Mouse (Mus musculus) layer of hippocampus, postnatal 36 days (tissue): Measurements from ENCODE around the gene Ercc1. TPM values are rescaled to one million over a fixed set of nuclear protein-coding genes. Genes with fewer than 3 reads are reported as not detected.

Experiments
- DNase-seq, 2 experiments: peaks; one replicate each; pipeline ENCODE4 v3.0.0; 2022
- total RNA-seq, 2 experiments: library from RNA; stranded (reverse); gene quantifications; 2 replicates each; pipeline ENCODE4 v1.2.3; 2021

Gene Ercc1
- total RNA-seq, 2 experiments from 2014 or later = 44.4 to 53.4 TPM

DNA sequence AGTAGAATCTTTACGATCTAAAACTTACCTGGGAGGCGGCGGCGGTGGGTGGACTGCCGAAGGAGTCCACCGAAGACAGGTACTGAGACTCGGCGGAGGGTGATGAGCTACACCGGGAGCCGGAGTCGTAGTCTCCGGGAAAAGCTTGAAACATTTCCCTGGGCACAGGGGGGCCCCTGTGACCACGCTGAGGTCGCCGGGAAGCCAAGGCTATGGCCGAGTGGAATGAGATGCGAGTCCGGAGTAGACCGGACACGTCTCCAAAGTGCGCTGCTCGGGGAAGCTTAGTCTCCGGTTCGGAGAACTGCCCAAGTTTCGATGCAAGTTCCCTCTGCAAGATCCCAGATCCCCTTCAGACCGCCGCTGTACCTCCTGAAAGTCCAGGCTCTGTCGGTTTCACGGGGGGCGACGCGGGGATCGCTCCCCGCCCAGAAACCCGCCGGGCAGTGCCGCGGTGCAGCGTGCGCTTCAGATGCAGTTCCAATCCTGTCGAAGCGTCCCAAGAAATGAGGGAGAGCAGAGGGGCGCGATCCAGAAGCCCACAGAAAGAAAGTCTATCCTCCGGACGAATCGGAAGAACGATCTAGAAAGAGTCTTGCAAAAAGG, 35.2 kb upstream of the Ercc1 start:
- no peak for DNase-seq

DNA sequence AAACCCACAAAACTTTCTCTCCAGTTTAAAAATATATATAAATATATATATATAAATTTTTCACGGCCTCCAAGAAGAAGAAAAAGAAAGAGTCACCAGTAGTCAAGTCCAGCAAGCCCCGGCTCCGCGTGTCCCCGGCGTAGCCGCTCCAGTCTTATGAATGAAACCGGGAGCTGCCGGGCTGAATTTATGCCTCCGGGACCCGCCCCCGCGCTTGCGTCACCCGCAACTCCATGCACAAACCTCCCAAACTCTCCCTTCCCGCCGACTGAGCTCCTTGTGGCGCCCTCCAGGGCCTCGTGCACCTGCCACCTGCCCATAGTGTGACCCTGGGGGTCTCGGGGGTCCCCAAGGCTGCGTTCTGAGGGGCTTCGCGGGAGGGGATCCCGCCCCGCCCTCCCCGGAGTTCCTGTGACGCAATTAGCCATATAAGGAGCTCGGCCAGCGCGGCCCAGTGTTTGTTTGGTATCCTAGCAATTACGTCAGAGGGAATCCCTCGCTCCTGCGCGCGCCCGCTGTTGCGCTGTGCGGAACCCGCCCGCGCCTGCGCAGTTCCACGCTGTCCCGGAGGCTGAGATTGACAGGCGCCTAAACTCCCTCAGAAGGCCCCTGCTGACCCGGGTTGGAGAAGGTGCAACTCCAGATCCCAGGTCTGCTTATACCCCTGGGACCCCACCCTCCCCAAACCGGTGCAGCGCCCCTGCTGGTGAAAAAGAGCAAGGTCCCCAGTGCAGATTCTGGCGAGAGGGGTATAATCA, 34.5 kb upstream of the Ercc1 start, which contains the start of gene Fosb:
Gene Fosb, minus strand, starts transcription at position 168 of the 758 bp plus-strand sequence.
- DNase-seq = peak; percentile 93 to 94

DNA sequence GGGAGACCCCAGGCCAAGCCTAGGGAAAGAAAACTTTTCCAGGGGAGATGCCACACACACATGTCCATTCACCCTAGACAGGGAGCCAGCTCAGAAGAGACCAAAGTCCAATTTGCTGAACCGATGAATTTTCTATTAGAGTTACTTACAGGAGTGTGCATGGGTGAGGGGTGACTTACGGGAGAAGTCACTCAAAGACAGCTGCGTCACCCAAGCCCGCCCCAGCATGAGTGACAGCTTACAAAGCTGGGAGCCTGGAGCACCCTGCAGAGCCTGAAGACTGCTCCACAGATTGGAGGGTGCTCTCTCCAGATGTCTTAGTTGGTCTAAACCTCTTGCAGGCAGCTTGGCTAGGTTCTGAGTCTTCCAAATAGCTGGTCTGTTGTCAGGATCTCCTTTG, 32.6 kb upstream of the Ercc1 start:
- DNase-seq = no peak

DNA sequence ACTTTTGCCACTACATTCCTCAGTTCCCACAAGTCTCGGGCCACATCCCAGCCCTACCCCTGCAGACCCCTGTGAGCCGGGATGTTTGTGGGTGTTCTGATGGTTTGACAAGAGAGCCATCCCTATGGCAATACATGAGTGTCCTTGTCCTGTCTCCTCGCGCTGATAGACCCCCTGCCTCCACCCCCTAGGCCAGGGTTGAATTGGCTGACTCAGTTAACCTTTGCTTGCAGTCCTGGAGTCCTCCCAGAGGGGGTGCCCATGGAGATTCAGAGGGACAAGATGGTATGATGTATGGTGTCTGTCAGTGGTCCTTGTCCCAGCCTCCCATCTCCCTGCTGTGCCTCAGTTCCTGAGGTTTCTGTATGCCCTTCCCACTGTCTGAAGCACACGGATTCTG, 30.5 kb upstream of the Ercc1 start:
- DNase-seq = no peak

DNA sequence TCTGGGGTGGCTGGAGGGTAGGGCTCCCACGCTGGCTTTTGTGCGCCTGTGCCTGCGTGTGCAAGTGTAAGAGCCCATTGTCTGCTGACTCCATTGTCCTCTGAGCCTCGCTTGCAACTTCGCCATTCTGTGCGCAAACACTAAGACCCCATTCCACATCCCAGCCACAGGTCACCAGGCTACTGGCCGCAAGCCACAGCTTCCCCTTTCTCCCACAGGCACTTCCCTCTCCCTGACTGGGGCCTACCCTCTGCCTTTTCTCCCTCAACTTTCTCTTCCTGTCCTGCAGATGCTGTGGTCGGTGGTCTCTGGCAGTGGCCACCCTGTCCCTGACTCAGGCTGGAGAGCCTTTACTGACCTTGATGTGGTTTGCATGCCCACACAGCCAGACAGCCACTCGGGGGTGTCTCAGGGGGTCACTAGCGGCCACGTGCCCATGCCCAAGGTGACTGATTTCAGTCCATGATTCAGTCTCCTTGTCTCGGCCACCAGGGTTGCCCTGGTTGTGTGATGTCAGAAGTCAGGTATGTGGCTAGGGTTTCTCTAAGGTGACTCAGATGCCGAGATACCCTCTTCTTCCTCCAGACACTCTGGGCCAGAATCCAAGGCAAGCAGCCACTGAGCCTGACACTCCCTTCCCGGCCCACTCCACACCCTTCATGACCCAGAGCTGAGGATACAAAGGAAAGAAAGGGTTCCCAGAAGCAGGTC, 28.0 kb upstream of the Ercc1 start:
- DNase-seq = no peak

DNA sequence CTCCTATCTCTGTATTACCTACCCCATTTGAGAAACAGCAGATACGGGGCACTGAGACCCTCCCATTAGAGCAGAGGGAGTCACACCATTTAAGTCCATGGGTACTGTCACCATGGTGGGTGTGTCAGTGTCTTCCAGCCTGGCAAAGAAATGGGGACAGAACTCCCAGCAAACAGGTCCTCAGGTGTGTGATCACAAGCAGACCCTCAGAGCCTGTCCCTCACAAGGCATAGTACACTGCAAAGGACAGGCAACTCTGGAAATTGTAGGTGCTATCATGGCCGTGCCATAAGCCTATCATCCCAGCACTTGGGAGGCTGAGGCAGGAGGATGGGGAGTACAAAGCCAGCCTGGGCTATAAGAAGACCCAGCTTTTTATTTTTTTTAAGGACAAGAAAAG, 26.4 kb upstream of the Ercc1 start:
- DNase-seq = no peak

DNA sequence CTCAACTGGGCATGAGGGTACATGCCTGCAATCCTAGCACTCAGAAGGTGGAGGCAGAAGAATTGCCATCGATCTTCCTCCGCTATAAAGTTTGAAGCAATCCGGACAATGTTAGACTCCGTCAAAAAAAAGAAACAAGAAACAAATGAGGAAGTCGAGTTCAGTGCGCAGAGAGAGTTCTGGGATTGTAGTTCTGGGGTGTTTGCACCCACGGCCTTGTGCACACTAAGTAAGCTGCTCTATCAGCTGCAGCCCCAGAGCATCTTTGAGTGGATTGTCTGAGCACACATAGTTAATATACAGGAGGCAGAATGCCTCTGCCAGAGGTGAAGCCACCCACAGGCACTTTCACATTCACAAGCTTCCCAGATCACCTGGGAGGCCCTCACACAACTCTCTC, 25.9 kb upstream of the Ercc1 start:
- DNase-seq = no peak

DNA sequence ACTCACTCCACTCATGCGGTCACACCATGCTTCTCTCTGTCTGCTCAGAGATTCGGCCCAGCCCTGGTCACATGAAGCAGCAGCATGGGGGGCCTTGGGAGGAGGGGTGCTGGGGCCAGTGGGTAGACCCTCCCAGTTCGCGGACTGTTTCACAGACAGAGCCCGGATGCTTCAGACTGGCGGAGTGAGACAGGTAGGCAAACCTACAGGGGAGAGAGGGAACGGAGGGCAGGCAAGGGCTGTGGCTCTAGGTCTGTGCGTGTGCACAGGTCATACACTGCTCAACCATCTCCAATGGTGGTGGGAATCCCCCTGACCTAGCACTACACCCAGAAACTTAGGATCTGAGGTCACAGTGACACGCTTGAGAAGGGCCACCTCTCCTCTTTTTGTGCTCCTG, 25.1 kb upstream of the Ercc1 start:
- no peak for DNase-seq

DNA sequence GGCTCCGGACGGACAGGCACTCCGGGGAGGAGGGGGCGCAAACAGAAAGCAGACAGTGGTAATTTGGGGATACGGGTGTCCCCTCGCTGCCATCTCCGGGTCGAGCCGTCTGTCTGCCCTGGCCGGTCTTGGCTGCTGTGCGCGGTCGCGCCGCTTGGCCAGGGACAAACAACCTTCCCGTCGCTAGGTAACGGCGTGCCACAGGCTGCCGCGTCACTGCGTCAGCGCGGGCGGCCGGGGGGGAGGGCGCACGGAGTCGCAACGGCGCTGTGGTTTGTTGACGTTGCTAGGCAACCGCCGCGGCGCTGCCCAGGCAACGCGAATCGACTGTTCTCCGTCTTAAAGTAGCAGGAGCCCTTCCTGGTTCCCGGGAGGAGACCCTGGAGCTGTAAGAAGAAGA, 24.7 kb upstream of the Ercc1 start:
- peak; percentile 93 to 95 for DNase-seq

DNA sequence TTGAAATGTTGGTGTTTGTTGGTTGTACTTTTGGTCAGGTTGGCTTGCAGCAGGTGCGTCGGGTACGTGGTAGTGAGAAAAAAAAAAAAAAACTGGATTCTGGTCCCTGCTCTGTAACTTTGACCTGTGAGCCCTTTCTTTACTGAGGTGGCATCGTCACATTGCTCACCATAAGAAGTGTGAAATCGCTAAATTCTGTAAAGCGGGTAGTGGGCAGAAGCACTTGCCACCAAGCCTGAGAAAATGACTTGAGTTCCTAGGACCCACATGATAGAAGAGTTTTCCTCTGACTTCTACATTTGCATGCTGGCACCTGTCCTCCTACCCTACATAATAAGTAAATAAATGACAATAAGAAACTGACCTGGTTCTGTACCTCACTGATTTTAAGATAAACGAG, 23.9 kb upstream of the Ercc1 start:
- DNase-seq = no peak

DNA sequence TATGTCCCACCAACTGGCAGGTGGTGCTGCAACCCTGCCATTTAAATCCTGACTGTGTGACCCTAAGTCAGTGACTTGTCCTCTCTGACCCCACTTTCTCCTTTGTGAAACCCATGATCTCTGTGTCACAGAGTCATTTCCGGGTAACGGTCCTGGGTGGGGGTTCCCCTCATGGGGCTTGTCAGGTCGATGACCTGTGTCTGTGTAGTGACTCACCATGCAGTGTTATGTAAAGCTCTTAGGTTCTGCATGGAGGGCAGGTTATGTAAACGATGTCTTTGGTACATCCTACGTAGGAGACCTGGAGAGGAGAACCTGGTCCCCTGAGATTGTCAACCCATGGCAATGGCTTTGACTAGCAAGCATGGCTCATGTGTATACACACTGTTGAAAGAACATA, 23.1 kb upstream of the Ercc1 start:
- DNase-seq = no peak

DNA sequence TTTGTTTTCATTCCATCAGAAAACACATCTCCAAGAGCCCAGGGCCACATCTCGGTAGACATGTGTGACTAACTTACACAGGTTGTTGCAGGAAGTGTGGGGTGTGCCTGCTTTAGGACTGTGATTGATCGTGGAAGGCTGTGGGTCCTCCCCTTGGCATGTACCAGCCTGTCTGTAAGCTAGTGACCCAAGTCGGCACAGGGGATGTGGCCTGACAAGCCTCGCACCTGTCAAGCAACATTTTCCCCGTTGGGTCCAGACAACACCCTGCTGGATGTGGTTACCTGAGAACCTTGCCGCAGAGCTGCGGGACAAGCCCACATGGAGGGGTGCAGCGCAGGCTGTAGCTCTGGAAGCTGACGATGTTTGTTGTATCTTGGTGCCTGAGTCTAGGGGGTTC, 22.1 kb upstream of the Ercc1 start:
- no peak for DNase-seq

DNA sequence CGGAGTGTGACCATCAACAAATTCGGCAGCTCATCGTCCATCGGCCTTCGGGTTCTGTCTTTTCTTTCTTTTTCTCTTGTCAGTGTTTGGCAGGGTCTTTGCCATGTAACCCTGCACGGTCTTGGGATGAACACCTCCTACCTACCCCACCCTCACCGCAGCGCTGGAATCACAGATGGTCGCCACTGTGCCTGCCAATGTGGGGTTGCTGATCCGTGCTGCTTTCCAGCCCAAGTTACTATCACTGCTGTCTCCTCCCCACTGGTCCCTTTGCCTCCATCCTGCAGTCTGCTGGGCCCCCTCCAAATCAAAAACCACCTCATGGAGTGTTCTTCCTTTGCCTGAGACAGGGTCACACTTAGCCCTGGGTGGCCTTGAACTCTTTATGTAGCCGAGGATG, 20.4 kb upstream of the Ercc1 start:
- DNase-seq = no peak

DNA sequence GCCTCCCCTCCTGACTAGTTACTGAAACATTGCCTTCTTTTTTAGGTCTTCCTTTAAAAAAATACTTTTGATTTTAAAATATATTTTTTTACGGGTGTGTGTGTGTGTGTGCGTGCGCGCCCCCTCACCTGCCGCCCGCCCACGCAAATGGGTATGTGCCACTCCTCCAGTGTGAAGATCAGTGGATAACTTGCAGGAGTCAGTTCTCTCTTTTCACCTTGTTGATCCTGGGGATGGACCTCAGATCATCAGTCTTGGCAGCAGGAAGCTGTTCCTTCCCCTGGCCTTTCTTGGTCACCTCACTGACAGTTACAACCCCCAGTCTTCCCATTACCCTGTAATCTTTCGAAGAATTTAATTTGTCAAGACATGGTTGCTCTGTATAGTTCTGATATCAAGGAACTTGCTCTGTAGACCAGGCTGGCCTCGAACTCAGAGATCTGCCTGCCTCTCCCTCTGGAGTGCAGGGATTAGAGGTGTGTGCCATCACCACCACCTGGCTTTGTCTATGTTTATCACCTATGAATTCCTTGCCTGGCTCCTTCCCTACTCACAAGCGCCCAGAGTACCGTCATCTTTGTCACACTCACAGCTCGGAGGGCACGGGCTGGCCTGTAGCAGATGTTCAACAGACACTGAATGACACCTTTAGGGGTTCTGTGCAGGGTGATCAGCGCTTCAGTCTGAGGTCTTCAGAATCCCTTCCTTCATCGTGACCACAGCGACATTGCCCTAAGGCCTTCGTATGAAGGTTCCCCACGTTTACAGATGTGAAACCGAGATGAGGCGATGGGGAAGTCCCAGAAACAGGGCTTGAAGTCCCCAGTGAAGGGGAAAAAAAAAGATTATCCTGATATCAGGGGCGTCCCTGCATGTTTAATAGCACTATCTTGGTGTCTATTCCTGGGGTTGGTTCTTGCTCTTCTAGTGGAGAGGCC, 19.0 kb upstream of the Ercc1 start:
- no peak for DNase-seq

DNA sequence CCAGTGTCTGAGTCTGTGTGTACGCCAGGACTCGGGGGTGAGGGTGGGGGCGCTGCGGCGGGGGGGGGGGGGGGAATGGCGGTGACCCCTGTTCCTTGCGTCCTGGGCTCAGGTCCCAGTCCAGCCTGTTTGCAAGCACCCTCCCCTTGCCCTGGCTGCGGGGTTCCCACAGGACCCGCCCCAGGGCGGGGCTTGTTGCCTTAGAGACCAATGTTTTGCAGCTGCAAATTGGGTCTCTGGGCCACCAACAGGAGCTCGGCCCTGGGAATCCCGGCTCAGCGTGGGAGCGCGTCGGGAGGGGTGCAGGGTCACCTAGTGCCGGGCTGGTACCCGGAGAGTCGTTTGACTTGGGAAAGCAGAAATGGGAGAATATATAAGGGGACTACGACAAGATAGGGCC, 18.2 kb upstream of the Ercc1 start:
- peak; percentile 64 to 71 for DNase-seq

DNA sequence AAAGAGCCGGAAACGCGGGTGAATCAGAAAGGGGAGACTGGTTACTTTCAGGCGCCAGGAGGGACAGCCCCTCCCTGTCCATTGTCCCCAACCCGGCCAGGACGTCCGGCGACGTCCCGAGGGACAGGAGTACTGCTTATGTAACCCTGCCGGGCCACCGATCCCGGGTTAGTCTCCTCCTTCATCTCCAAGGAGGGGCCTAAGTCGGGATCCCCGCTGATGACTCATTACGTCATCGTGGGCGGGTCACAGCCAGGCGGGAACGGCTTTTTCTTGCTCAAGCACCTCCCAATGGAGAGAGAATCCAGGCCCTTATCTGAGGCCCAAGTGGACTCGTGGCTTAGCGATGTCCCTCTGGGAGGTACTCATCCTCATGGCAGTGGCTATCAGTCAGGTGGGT, 17.4 kb upstream of the Ercc1 start:
- peak; percentile 82 to 83 for DNase-seq

DNA sequence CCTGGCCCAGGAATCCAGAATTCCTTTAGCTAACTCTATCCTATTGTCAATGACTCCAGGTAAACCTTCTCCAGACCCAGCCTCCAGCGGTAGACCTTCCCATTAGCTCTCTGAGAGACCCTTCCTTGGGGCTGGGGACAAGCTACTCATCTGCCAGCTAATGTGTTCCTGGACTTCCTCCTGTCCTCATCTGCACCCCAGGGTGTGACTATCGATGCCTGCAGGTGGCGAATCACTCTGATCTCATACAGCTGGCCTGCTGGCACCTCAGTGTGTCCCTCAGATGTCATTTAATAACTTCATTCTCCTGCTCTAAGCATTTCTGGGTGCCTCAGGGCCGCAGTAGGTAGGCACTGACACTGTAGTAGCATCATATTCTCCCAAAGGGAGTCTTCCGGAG, 16.8 kb upstream of the Ercc1 start:
- no peak for DNase-seq

DNA sequence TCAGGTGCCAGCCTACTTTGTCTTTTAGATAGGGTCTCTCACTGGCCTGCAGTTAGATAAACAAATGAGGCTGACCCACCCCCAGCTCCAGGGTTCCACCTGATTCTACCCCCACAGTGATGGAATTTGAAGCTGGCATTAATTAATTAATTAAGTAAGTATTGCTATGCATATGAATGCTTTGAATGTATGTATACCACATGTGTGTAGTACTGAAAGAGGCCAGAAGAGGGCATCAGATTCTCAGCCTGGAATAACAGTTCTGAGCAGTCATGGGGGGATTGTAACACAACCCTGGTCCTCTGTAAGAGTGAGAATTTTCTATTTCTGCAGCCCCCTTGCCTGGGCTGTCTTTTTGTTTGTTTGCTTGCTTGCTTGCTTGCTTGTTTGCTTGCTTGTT, 16.2 kb upstream of the Ercc1 start:
- no peak for DNase-seq

DNA sequence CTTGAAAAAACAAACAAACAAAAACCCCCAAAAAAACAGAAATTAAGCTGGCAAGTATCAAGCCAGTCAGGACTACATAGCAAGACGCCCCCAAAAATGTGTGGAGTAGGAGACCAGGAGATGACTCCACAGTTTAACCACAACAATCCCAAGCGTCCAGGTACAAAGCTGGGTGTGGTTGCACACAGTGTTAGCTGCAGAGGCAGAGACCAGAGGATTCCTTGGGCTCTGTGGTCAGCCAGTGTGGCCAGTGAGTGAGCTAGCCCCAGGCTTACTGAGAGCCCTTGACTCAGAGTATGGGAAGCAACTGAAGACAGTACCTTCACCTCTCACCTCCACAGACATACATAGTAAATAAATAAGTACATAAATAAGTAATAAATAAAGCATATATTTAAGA, 12.7 kb upstream of the Ercc1 start:
- no peak for DNase-seq

DNA sequence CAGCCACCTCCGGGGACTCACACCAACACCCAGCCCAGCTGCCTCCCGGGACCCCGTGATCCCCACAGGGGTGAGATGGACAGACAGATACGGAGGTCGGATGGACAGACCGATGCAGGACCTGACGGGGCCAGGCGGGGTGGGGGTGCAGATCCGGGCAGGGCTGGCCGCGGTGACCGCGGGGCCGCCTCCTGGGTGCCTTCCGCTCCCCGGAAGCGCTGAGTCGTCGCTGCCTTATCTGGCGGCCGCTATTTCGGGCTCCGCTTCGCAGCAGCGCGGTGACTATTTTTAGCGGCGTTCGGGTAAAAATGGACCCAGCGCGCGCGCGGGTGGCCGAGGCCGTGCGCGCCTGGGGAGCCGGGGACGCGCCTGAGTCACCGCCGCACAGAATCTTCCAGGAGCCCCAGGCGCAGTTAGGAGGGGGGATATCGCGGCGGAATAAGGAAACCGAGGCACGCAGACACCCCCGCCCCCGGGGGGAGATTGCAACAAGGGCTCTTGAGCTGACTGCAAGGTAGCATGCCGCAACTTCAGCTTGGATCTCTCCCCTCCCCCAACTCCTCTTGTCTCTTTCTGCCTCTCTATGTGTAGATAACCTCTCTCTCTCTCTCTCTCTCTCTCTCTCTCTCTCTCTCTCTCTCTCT, 11.7 kb upstream of the Ercc1 start:
- peak; percentile 84 for DNase-seq

DNA sequence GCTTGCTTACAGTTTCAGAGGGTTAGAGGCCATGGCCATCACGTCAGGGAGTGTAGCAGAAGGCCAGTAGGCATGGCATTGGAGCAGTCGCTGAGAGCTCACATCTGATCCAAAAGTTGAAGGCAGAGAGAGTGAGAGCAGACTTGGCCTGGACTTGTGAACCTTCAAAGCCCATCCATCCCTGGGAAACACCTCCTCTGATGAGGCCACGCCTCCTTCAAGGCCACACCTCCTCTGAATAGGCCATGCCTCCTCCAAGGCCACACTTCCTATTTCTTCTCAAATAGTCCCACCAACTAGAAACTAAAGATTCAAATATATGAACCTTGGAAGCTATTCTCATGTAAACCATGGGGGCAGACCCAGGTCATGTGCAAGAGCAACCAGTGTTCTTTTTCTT, 9.0 kb upstream of the Ercc1 start:
- no peak for DNase-seq

DNA sequence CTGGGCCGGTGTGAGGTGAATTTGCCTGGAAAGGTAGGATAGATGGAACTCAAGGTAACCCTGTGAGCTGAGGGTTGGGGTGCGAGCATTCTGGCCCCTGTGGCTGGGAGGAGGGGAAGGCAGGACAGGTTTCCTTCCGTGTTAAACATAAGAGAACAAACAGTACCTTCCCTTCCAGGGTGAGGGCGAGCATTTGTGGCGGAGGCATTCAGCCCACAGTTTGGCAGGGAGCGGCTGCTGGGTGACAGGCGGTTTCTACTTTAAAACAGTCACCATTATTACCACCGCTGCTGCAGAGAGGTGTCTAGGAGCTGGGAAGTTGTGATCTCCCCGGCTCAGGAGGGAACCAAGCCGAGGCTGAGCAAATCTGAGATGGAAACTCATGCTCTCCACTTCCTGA, 7.5 kb upstream of the Ercc1 start:
- peak in 1 of 2 experiments; percentile 45 for DNase-seq
